Mouse (Mus musculus) thymus, postnatal 25 days (tissue): ENCODE results near the gene Odf3l1.
"Not testable (repeated sequence)": the region's sequence is repeated elsewhere in the genome, so short reads cannot be mapped to it uniquely, and the experiment has no call there.

Experiments
- DNase-seq: peaks from one replicate; pipeline ENCODE4 v3.0.0; 2022

The Odf3l1 gene

GRCm38 (mm10) chr9:56864216-56864729 is at the start of gene Odf3l1:
Odf3l1 (minus strand) TSS chr9:56864679.
- no peak for DNase-seq

GRCm38 (mm10) chr9:56913991-56914390 is 49.5 kb upstream of the Odf3l1 start:
- DNase-seq: no peak

DNA sequence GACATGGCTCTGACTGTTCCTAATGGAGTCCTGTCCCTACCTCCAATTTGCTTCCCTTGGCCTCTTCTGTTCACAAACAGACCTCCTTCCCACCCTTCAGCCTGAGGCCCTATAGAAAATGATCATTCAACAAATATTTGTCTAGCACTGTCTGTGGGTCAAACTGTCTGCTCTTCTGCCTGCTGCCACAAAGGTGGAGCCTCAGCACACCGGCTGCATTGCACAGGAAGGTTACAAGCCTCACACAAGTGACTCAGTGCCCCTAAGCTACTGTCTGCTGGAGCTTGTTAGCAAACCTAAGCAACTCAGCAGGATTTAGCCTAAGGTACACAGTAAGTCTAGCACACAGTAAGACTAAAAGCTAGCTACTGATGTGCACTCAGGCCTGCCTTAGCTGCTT is 46.5 kb upstream of the Odf3l1 start:
- no peak for DNase-seq

GRCm38 (mm10) chr9:56909991-56910390 is 45.5 kb upstream of the Odf3l1 start:
- not testable (repeated sequence) for DNase-seq

DNA sequence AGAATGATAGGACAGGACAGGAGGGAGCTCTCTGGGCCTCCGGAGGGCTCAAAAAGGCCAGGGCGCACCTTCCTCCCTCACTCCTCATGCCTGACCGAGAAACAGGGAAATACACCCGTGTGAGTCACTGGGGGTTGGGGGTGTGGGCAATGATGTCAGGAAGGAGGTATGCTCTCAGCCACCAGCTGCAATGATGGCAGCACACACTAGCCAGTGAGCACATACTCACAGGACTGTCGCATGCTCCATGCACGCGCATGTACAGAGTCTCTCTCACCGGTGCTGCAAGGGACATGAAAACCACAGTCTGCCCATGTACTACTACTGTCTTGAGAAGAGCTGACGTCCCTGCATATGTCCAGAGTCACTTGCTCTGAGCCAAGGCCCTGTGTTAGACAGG is 43.1 kb upstream of the Odf3l1 start:
- DNase-seq: no peak

DNA sequence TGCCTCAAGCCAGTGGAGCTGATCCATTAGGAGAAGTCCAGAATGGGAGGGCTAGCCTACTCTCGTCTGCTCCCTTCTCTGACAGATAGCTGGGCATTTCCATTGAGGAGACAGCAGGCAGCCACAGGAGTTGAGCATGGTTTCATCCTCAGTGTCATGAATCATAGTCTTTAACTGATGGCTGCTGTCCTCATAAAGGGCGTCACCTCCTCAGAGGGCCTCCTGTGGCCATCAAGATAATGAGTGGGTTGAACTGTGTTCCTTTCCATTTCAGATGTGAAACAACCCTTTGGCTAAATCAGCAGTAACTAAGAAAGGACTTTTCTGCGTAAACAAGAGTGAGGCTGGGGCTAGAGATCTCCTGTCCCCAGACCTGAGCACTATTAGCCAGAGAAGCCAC is 39.2 kb upstream of the Odf3l1 start:
- DNase-seq: no peak

GRCm38 (mm10) chr9:56901187-56901586 is 36.7 kb upstream of the Odf3l1 start:
- DNase-seq: no peak

- peak; percentile 11 for DNase-seq
Measured at GRCm38 (mm10) chr9:56900571-56900970, 36.1 kb upstream of the Odf3l1 start.

GRCm38 (mm10) chr9:56900060-56900459 is 35.6 kb upstream of the Odf3l1 start:
- DNase-seq: no peak

DNA sequence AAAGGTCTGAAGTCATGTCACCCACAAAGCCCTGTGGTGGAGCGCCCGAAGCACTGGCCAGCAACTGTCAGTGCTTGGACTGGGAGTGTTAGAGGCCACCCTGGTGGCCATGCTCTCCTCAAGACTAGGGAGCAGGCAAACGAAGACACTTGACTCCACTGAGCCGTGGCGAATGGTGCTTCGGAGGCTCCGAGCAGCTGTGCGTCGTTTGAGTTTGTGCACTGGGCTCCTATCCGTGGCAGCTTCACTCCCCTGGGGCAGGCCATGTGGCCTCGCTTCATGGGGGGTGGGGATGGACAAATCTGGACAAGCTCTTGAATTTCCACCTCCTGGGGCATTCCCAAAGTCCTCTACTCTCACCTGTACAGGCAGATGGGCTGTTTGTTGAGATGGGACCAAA is 34.9 kb upstream of the Odf3l1 start:
- no peak for DNase-seq

DNA sequence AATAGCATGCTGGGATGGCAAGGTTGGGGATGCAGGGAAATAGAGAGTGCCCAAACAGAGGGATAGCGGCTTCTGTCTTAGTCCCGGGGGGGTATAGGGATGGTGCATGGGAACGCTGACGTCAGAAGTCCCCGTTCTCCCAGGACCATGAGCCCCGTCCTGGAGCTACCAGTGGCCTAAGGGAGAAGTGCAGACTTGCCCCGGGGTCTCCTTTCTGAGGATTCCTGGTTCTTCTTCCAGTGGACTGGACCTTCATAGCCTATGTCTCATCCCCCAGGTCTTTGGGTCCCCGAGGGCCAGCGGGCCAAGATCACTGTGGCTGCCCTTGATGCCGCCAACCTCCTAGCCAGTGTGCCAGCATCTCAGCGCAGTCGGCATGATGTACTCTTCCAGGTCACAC is 32.3 kb upstream of the Odf3l1 start:
- no peak for DNase-seq

- no peak for DNase-seq
Measured at GRCm38 (mm10) chr9:56894006-56894405, 29.5 kb upstream of the Odf3l1 start.

DNA sequence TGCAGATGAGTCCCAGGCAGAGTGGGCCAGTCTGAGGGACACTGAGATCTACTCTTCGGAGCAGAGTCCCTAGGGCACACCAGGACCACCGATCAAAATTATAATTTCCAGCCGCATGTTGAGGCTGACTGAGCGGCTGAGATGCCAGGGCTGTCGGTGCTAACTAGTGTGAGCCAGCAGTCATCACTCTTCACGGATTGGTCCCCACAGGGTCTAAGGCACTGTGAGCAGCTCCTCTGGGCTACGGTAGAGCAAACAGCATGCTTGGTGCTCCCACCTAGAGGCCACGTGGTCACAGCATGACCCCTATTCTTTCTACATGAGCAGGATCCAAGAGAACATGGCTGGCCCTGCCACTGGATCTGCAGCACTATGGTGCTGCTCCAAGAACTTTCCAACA is 28.8 kb upstream of the Odf3l1 start:
- DNase-seq: no peak

GRCm38 (mm10) chr9:56892111-56892510 is 27.6 kb upstream of the Odf3l1 start:
- DNase-seq: no peak

DNA sequence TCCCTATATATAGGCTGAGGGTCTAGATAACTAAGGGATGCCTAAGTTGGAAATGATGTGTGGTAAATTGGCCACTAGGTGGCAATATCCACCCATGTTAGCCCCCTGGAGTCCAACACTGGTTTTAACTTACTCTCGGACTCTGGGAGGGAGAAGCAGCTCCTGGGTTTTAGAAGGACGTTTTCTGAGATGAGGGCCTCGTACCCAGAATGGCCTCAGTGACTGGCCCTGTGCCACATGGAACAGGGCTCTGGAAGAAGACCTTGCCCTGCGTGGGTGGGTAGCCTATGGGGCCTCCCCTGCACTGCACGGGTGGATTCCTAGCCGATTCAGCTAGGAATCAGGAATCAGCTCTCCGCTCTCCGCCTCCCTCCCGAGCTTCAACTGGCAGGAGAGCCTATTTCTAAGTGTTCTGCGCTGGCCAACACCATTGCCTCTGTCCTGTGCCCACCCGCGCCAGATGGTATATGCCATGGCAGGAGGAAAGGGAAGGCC is 27.1 kb upstream of the Odf3l1 start:
- DNase-seq: peak; percentile 64

- DNase-seq: no peak
Measured at GRCm38 (mm10) chr9:56890522-56891250, 26.2 kb upstream of the Odf3l1 start.

DNA sequence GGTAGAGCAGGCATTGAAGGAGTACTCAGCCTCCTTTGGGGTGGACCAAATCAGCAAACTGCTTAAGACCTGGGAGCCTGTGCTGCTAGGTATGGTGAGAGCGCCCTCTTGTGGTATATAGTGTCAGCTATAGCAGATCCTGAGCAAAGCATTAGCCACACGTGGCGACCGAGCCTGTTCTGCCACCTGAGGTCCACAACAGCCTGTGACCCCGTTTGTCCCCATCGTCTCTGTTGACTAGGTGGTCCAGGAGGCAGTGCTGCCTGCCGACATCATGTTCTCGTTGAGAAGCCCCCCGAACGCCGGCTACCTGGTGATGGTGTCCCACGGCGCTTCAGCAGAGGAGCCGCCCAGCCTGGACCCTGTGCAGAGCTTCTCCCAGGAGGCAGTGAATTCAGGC is 25.3 kb upstream of the Odf3l1 start:
- DNase-seq: peak; percentile 54

GRCm38 (mm10) chr9:56887581-56887980 is 23.1 kb upstream of the Odf3l1 start:
- no peak for DNase-seq

GRCm38 (mm10) chr9:56886601-56887000 is 22.1 kb upstream of the Odf3l1 start:
- DNase-seq: no peak

- peak; percentile 41 for DNase-seq
Measured at GRCm38 (mm10) chr9:56886113-56886512, 21.6 kb upstream of the Odf3l1 start.

DNA sequence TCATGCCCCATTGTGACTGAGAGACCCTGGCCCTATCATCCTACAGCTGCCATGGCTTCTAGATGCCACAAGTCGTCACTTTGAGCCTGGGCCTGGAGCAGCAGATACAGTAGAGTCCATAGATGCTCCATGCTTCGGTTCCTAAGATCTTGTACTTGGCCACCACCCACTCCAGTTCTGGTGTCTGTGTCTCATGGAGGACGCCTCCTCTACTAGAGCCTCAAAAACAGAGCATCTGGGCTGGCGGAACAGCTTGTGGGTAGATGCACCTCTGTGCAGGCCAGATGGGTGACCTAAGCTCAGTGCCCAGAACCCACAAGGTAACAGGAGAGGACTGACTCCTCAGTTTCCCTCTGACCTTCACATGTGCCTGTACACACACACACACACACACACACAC is 19.8 kb upstream of the Odf3l1 start:
- no peak for DNase-seq

- no peak for DNase-seq
Measured at GRCm38 (mm10) chr9:56883470-56883869, 19.0 kb upstream of the Odf3l1 start.

DNA sequence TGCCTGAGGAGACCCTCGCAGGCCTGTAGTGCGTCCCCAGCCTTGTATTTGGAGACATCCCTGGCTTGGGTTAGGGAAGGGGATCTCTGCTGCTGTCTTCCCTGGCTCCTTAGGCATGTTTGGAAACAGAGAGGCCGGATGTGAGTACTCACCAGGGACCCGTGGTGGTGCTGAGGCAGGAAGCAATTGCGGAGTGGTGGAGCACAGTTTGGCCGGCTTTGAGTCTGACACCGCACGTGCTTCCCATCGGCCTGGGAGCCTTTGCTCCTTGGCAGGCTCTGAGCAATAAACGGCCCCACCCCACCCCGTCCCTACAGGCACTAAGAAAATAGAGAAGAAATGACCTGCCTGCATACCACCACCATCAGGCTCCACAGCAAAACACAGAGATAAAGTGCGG is 18.3 kb upstream of the Odf3l1 start:
- DNase-seq: no peak

GRCm38 (mm10) chr9:56882283-56882682 is 17.8 kb upstream of the Odf3l1 start:
- DNase-seq: no peak

DNA sequence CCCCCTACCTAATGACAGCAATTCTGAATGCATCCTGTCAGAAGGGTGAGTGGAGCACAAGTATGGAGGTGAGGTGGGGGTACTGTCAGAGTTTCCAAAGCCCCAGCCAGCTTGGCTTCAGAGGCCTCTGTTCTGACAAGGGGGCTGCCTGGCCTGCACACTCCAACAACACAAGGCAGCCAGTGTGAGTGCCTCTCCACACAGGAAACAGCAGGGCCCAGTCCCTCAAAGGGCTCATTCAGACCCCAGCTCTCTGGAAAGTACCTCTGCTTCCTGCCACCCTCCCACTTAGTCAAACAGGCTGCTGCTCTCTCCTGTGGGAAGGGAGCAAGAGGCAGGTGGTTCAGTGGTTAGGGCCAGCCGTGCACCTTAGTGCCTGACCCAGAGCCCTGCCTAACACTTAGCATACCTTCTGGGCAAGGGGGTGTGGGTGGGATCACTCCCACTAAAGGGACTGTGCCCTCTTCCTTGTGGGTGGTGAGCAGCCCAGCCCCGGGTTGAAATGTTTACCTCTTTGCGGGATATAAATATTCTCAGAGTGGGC is 17.1 kb upstream of the Odf3l1 start:
- no peak for DNase-seq
